Mouse (Mus musculus) kidney, adult 2 months (tissue): ENCODE measurements at regions not wholly inside any gene's neighbourhood (a gene's known extent, or its start where the extent isn't known, plus 50 kb on each side); places are given as distances from the start of the nearest gene placed in this dataset.

Source experiments
- DNase-seq: peaks from one replicate; pipeline ENCODE4 v3.0.0; 2021
- H3K27ac ChIP-seq: fragments of 200-500 bp; 2 replicates; pipeline ENCODE4 v1.5.1; 2012; ENCODE audit warnings: low read depth, low read length, control low read depth, inconsistent platforms; ENCODE audit not compliant: insufficient read depth
- H3K27me3 ChIP-seq: fragments of 200-500 bp; replicated peaks from 2 replicates; pipeline ENCODE4 v1.6.1; 2012; ENCODE audit warnings: mild to moderate bottlenecking, moderate library complexity, low read length, inconsistent platforms; ENCODE audit not compliant: control insufficient read depth, insufficient read depth
- H3K36me3 ChIP-seq: fragments of 200-500 bp; 2 replicates; pipeline ENCODE4 v1.6.1; 2012; ENCODE audit warnings: mild to moderate bottlenecking, moderate library complexity, low read length, inconsistent platforms; ENCODE audit not compliant: control insufficient read depth, insufficient read depth
- H3K4me1 ChIP-seq: fragments of 200-500 bp; 2 replicates; pipeline ENCODE4 v1.6.1; 2011; ENCODE audit warnings: low read length; ENCODE audit not compliant: control insufficient read depth, insufficient read depth
- H3K4me3 ChIP-seq: fragments of 200-500 bp; 2 replicates; pipeline ENCODE4 v1.5.1; 2011; ENCODE audit warnings: mild to moderate bottlenecking, low read depth, low read length, control low read depth; ENCODE audit not compliant: insufficient read depth
- CTCF ChIP-seq: fragments of 200-500 bp; conservative IDR thresholded peaks from 2 replicates; pipeline ENCODE4 v1.5.1; 2011; ENCODE audit warnings: low read depth, mild to moderate bottlenecking, control low read depth, low read length, moderate library complexity, mixed read lengths; ENCODE audit not compliant: insufficient read depth, insufficient read length
- POLR2A ChIP-seq: fragments of 200-500 bp; IDR thresholded peaks from one replicate; pipeline ENCODE4 v1.6.1; 2011; ENCODE audit warnings: low read depth, low read length, control low read depth
- WGBS: fragments of 180-500 bp; shearing (Covaris S2); methylation state at CpG from one replicate; pipeline ENCODE4 v1.1.7; 2018; 5-methylcytosine and 5-hydroxymethylcytosine counted together

GRCm38 (mm10) chr4:137164429-137164828, 112.9 kb upstream of the Wnt4 start:
- peak; percentile 82 for DNase-seq

GRCm38 (mm10) chr4:137163962-137164361, 113.3 kb upstream of the Wnt4 start:
- H3K4me1 ChIP-seq = no peaks in the 10 kb centered on the region
- no peaks in the 10 kb centered on the region for H3K36me3 ChIP-seq
- WGBS = 51% methylated on average over 12 of the region's 12 CpGs
- H3K27me3 ChIP-seq = no peaks in the 10 kb centered on the region
- DNase-seq = peak; percentile 14
- H3K27ac ChIP-seq = no peak overlapping the region
- H3K4me3 ChIP-seq = no peak overlapping the region
- TF ChIP-seq CTCF (no peak), POLR2A (no peak)

More at GRCm38 (mm10) chr4:137164429-137164828, 112.9 kb upstream of the Wnt4 start:
- Histone ChIP-seq H3K27ac (no peak overlapping the region), H3K27me3 (no peaks in the 10 kb centered on the region), H3K4me1 (no peaks in the 10 kb centered on the region), H3K36me3 (no peaks in the 10 kb centered on the region), H3K4me3 (peak overlapping the region; percentile 18)
- 3% methylated on average over 12 of the region's 12 CpGs for WGBS
- peak; percentile 99 for TF ChIP-seq CTCF
- TF ChIP-seq POLR2A = no peak

DNA sequence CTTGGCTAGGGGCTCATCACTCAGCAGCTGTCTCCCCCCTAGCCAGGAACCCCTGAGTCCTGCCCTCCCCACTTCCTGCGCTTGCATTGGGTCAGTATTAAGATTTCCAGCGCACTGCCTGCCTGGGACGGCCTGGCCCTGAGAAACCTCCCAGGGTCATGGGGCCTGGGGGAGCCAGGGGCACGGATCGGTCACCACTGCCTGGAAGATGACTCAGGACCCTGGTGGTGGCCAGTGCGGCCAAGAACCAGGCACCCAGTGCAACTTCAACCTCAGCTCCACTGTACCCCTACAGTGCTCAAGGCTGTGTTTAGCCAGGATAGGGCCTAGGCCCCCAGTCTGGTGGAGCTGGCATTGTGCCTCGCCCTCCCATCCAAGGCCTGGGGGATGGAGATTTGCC, 111.9 kb upstream of the Zbtb40 start:
- TF ChIP-seq POLR2A (no peak), CTCF (no peak)
- no peaks in the 10 kb centered on the region for H3K4me1 ChIP-seq
- H3K36me3 ChIP-seq = no peaks in the 10 kb centered on the region
- DNase-seq = no peak
- no peak overlapping the region for H3K4me3 ChIP-seq
- no peak overlapping the region for H3K27ac ChIP-seq
- 70% methylated on average over 7 of the region's 7 CpGs for WGBS
- no peaks in the 10 kb centered on the region for H3K27me3 ChIP-seq

- 69% methylated on average over 9 of the region's 9 CpGs for WGBS
- H3K27me3 ChIP-seq = no peaks in the 10 kb centered on the region
- H3K4me3 ChIP-seq = no peak overlapping the region
- no peak for DNase-seq
- TF ChIP-seq CTCF (no peak), POLR2A (no peak)
- H3K36me3 ChIP-seq = no peaks in the 10 kb centered on the region
- H3K4me1 ChIP-seq = no peaks in the 10 kb centered on the region
- H3K27ac ChIP-seq = no peak overlapping the region
These were observed 109.6 kb upstream of the Zbtb40 start for GRCm38 (mm10) chr4:137158201-137158600.

- H3K4me3 ChIP-seq = no peak overlapping the region
- H3K27me3 ChIP-seq = no peaks in the 10 kb centered on the region
- DNase-seq = no peak
- H3K4me1 ChIP-seq = no peaks in the 10 kb centered on the region
- 53% methylated on average over 11 of the region's 11 CpGs for WGBS
- H3K36me3 ChIP-seq = no peaks in the 10 kb centered on the region
- TF ChIP-seq POLR2A (no peak), CTCF (no peak)
- no peak overlapping the region for H3K27ac ChIP-seq
These were observed 108.0 kb upstream of the Zbtb40 start for GRCm38 (mm10) chr4:137156441-137157105.

GRCm38 (mm10) chr4:137148756-137149155, 100.2 kb upstream of the Zbtb40 start:
- Histone ChIP-seq H3K27me3 (no peaks in the 10 kb centered on the region), H3K36me3 (no peaks in the 10 kb centered on the region), H3K4me1 (no peaks in the 10 kb centered on the region), H3K27ac (no peak overlapping the region), H3K4me3 (no peak overlapping the region)
- WGBS = 52% methylated on average over 4 of the region's 4 CpGs
- no peak for TF ChIP-seq POLR2A
- peak; percentile 11 for DNase-seq

- Histone ChIP-seq H3K27me3 (no peaks in the 10 kb centered on the region), H3K4me3 (no peak overlapping the region), H3K27ac (no peak overlapping the region), H3K36me3 (no peaks in the 10 kb centered on the region), H3K4me1 (no peaks in the 10 kb centered on the region)
- WGBS = 63% methylated on average over 13 of the region's 13 CpGs
- DNase-seq = no peak
- no peak for TF ChIP-seq POLR2A
- no peak for TF ChIP-seq CTCF
These were observed 99.2 kb upstream of the Zbtb40 start for GRCm38 (mm10) chr4:137147795-137148194.
